11 mouse cellular contexts compared by ENCODE assay signal in the genomic region with DNA sequence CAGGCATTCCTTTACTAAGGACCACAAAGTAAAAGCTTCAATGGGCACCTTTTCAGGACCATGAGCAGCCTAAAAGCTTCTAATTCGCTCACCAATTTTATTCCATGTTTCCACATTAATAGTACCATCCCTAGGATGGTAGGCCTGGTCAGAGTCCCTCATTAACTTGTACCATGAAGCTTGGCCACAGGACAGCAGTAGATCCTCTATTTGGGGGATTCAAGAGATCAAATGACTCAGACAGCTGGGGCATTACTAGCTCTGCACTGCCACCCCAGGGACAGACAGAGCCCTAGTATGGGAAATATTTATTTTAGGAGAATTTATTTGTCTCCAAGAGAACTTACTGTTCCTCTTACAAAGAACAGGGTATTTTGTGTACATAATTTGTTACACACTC. TPM values are rescaled to one million over a fixed set of nuclear protein-coding genes. Genes with fewer than 3 reads are reported as not detected.
DNase-seq lines count a peak whose midpoint lies in the region; ATAC-seq and TF ChIP-seq lines count a peak whose summit lies in the region.
"Not testable (repeated sequence)": the region's sequence is repeated elsewhere in the genome, so short reads cannot be mapped to it uniquely, and the experiment has no call there.
"Had no signal": no experiment of that assay in that cellular context is flagged by ENCODE, and none has a peak within 500 bp of the region (broad histone marks: within the 10 kb centered on the region; RNA-seq: fewer than 3 reads in every experiment).

No protein-coding gene starts in this region.

- not testable (repeated sequence) for H3K4me2 ChIP-seq in embryonic facial prominence, embryonic 12.5 days (replicated peaks); heart, embryonic 14.5 days (ENCODE audit: low read length); intestine, embryonic 14.5 days (ENCODE audit: low read length); limb, embryonic 13.5 days (replicated peaks); lung, postnatal 0 days (replicated peaks; ENCODE audit: low read depth, low read length); midbrain, embryonic 14.5 days (ENCODE audit: low read length); stomach, embryonic 14.5 days (replicated peaks; ENCODE audit: low read depth, low read length)

- not testable (repeated sequence) for TF ChIP-seq CTCF in lung, postnatal 0 days (IDR thresholded peaks at IDR 0.05)

- not testable (repeated sequence) for H3K27me3 ChIP-seq in embryonic facial prominence, embryonic 12.5 days; heart, embryonic 14.5 days (ENCODE audit: control insufficient read depth, insufficient read depth, low read length); intestine, embryonic 14.5 days (replicated peaks; ENCODE audit: control insufficient read depth, insufficient read depth, low read length); limb, embryonic 13.5 days; lung, postnatal 0 days (replicated peaks; ENCODE audit: insufficient read depth, low read length); midbrain, embryonic 14.5 days (ENCODE audit: control insufficient read depth, insufficient read depth, low read length); stomach, embryonic 14.5 days (ENCODE audit: control insufficient read depth, insufficient read depth, low read length)

- ATAC-seq in embryonic facial prominence, embryonic 12.5 days (ENCODE audit: insufficient number of reproducible peaks, insufficient read depth, low FRiP score, low TSS enrichment), result 0 out of 2 replicates have a peak, but pooled peaks have one; percentile 49
- ATAC-seq in heart, embryonic 14.5 days (ENCODE audit: insufficient number of reproducible peaks, insufficient read depth, low FRiP score, low read depth), result 0 out of 2 replicates have a peak, but pooled peaks have one; percentile 1
- 0 out of 2 replicates have a peak, but pooled peaks have one; percentile 9 for ATAC-seq in intestine, embryonic 14.5 days (replicated peaks; ENCODE audit: low FRiP score, low TSS enrichment, low read depth)
- peak; percentile 4; the same call in 1 of the 2 replicates for ATAC-seq in limb, embryonic 13.5 days (ENCODE audit: low FRiP score, low read depth)
- peak; percentile 40 for ATAC-seq in lung, postnatal 0 days
- ATAC-seq in midbrain, embryonic 14.5 days (ENCODE audit: low FRiP score, low TSS enrichment), result 0 out of 2 replicates have a peak, but pooled peaks have one; percentile 12
- 0 out of 2 replicates have a peak, but pooled peaks have one; percentile 11 for ATAC-seq in stomach, embryonic 14.5 days (ENCODE audit: insufficient number of reproducible peaks, insufficient read depth, low FRiP score, low read depth)

- H3K36me3 ChIP-seq in embryonic facial prominence, embryonic 12.5 days; heart, embryonic 14.5 days (ENCODE audit: control insufficient read depth, insufficient read depth, low read length); intestine, embryonic 14.5 days (ENCODE audit: control insufficient read depth, insufficient read depth, low read length); limb, embryonic 13.5 days; lung, postnatal 0 days (ENCODE audit: insufficient read depth, low read length); midbrain, embryonic 14.5 days (ENCODE audit: control insufficient read depth, insufficient read depth, low read length); stomach, embryonic 14.5 days (ENCODE audit: control insufficient read depth, insufficient read depth, low read length): not testable (repeated sequence)

- H3K9me3 ChIP-seq in embryonic facial prominence, embryonic 12.5 days, result peaks cover 35% of the 10 kb centered on the region
- peaks cover 40% of the 10 kb centered on the region for H3K9me3 ChIP-seq in heart, embryonic 14.5 days (ENCODE audit: control insufficient read depth, low read length)
- peaks cover 35% of the 10 kb centered on the region for H3K9me3 ChIP-seq in intestine, embryonic 14.5 days (ENCODE audit: control insufficient read depth, low read length)
- peaks cover 46% of the 10 kb centered on the region for H3K9me3 ChIP-seq in limb, embryonic 13.5 days
- H3K9me3 ChIP-seq in lung, postnatal 0 days (ENCODE audit: low read length), result peaks cover 13% of the 10 kb centered on the region; the same call in 1 of the 2 replicates
- H3K9me3 ChIP-seq in midbrain, embryonic 14.5 days (ENCODE audit: control insufficient read depth, low read length), result peaks cover 37% of the 10 kb centered on the region
- H3K9me3 ChIP-seq in stomach, embryonic 14.5 days (ENCODE audit: control insufficient read depth, low read depth, low read length), result peaks cover 33% of the 10 kb centered on the region

- not testable (repeated sequence) for H3K27ac ChIP-seq in embryonic facial prominence, embryonic 12.5 days; heart, embryonic 14.5 days (replicated peaks in 1 of 2; ENCODE audit: control insufficient read depth in 1 of 2, insufficient read depth in 1 of 2, low read depth in 2 of 2, low read length in 2 of 2); intestine, embryonic 14.5 days (ENCODE audit: low read depth); limb, embryonic 13.5 days; lung, postnatal 0 days (ENCODE audit: low read length); midbrain, embryonic 14.5 days (replicated peaks; ENCODE audit: low read depth, low read length); stomach, embryonic 14.5 days (ENCODE audit: low read length)

- H3K4me1 ChIP-seq in embryonic facial prominence, embryonic 12.5 days; heart, embryonic 14.5 days (ENCODE audit: control insufficient read depth in 2 of 2, insufficient read depth in 2 of 2, low read length in 2 of 2); intestine, embryonic 14.5 days (replicated peaks; ENCODE audit: control insufficient read depth, insufficient read depth, low read length); limb, embryonic 13.5 days; lung, postnatal 0 days (ENCODE audit: insufficient read depth, low read depth, low read length); midbrain, embryonic 14.5 days (ENCODE audit: control insufficient read depth, insufficient read depth, low read length); stomach, embryonic 14.5 days (ENCODE audit: control insufficient read depth, insufficient read depth, low read length): not testable (repeated sequence)

- WGBS in embryonic facial prominence, embryonic 12.5 days, result no CpG with 5 or more reads among the region's 1 CpGs
- no CpG with 5 or more reads among the region's 1 CpGs for WGBS in heart, embryonic 14.5 days
- WGBS in intestine, embryonic 14.5 days, result no CpG with 5 or more reads among the region's 1 CpGs
- WGBS in limb, embryonic 13.5 days, result no CpG with 5 or more reads among the region's 1 CpGs
- no CpG with 5 or more reads among the region's 1 CpGs for WGBS in lung, postnatal 0 days
- WGBS in midbrain, embryonic 14.5 days, result no CpG with 5 or more reads among the region's 1 CpGs
- WGBS in stomach, embryonic 14.5 days, result no CpG with 5 or more reads among the region's 1 CpGs

- DNase-seq in intestine, embryonic 14.5 days (ENCODE audit: low spot score); lung, postnatal 0 days (ENCODE audit: low spot score); midbrain, embryonic 14.5 days: not testable (repeated sequence)

- TF ChIP-seq EP300 in lung, postnatal 0 days (IDR thresholded peaks at IDR 0.05), result not testable (repeated sequence)

- not testable (repeated sequence) for H3K9ac ChIP-seq in embryonic facial prominence, embryonic 12.5 days; heart, embryonic 14.5 days (ENCODE audit: low read length); intestine, embryonic 14.5 days (ENCODE audit: low read length); limb, embryonic 13.5 days; lung, postnatal 0 days (replicated peaks; ENCODE audit: low read depth); midbrain, embryonic 14.5 days (replicated peaks; ENCODE audit: low read length); stomach, embryonic 14.5 days (replicated peaks; ENCODE audit: low read depth, low read length)

- H3K4me3 ChIP-seq in embryonic facial prominence, embryonic 12.5 days; heart, embryonic 14.5 days (ENCODE audit: control insufficient read depth in 1 of 2, insufficient read depth in 1 of 2, low read depth in 1 of 2, low read length in 2 of 2); intestine, embryonic 14.5 days (ENCODE audit: low read depth, low read length); limb, embryonic 13.5 days; lung, postnatal 0 days (ENCODE audit: low read depth, low read length); midbrain, embryonic 14.5 days (replicated peaks; ENCODE audit: low read depth, low read length); stomach, embryonic 14.5 days (ENCODE audit: low read depth, low read length): not testable (repeated sequence)

RNA-seq across cellular contexts. Expression of a gene that starts 25.4 kb away (rescaled TPM):
- 2.9 and 4.5 TPM in 2 replicates for polyA plus RNA-seq in embryonic facial prominence, embryonic 12.5 days (2016; fragmentation: Nextera tagmentation; extraction: Ambion mirVana)
- polyA plus RNA-seq in heart, embryonic 14.5 days (2014; fragmentation: Nextera tagmentation; extraction: Ambion mirVana), result 3.8 and 4.4 TPM in 2 replicates
- 4.4 and 5.9 TPM in 2 replicates for polyA plus RNA-seq in intestine, embryonic 14.5 days (2014; fragmentation: Nextera tagmentation; extraction: Ambion mirVana)
- polyA plus RNA-seq in limb, embryonic 13.5 days (2015; fragmentation: Nextera tagmentation; extraction: Ambion mirVana), result 3.0 and 3.5 TPM in 2 replicates
- polyA plus RNA-seq in lung, postnatal 0 days (2015; fragmentation: Nextera tagmentation; extraction: Ambion mirVana), result 0.84 and 1.1 TPM in 2 replicates
- polyA plus RNA-seq in midbrain, embryonic 14.5 days (2014; fragmentation: Nextera tagmentation; extraction: Ambion mirVana), result 2.6 and 2.9 TPM in 2 replicates
- 4.3 and 5.1 TPM in 2 replicates for polyA plus RNA-seq in stomach, embryonic 14.5 days (2014; fragmentation: Nextera tagmentation; extraction: Ambion mirVana)

RNA-seq across cellular contexts. Expression of a gene that starts 27.6 kb away (rescaled TPM):
- 0.06 and 0.14 TPM in 2 replicates for polyA plus RNA-seq in embryonic facial prominence, embryonic 12.5 days (2016; fragmentation: Nextera tagmentation; extraction: Ambion mirVana)
- polyA plus RNA-seq in heart, embryonic 14.5 days (2014; fragmentation: Nextera tagmentation; extraction: Ambion mirVana), result 0.14 TPM in 1 of 2 replicates, not detected in the other
- 0.11 TPM in 1 of 2 replicates, not detected in the other for polyA plus RNA-seq in intestine, embryonic 14.5 days (2014; fragmentation: Nextera tagmentation; extraction: Ambion mirVana)
- 0.15 and 0.17 TPM in 2 replicates for polyA plus RNA-seq in limb, embryonic 13.5 days (2015; fragmentation: Nextera tagmentation; extraction: Ambion mirVana)
- polyA plus RNA-seq in lung, postnatal 0 days (2015; fragmentation: Nextera tagmentation; extraction: Ambion mirVana), result not detected in 2 replicates
- 0.15 and 0.26 TPM in 2 replicates for polyA plus RNA-seq in midbrain, embryonic 14.5 days (2014; fragmentation: Nextera tagmentation; extraction: Ambion mirVana)
- 0.08 and 0.09 TPM in 2 replicates for polyA plus RNA-seq in stomach, embryonic 14.5 days (2014; fragmentation: Nextera tagmentation; extraction: Ambion mirVana)
- polyA plus RNA-seq: heart, embryonic 13.5 days; kidney, embryonic 14.5 days; large intestine, adult 2 months; lung, adult 2 months had no signal
